Mouse (Mus musculus): Measurements from ENCODE around the gene Ndrg3.

- no peak for TF ChIP-seq EP300 (optimal IDR thresholded peaks at IDR 0.05)
- TF ChIP-seq CTCF (IDR thresholded peaks at IDR 0.05; ENCODE audit: low read depth) = no peak
Measured at GRCm38 (mm10) chr2:157040649-157041046, 48.8 kb upstream of the Ndrg3 start.

Data from stomach, postnatal 0 days (tissue).